Comparison of ENCODE assay signal across 8 mouse cellular contexts in the genomic region with DNA sequence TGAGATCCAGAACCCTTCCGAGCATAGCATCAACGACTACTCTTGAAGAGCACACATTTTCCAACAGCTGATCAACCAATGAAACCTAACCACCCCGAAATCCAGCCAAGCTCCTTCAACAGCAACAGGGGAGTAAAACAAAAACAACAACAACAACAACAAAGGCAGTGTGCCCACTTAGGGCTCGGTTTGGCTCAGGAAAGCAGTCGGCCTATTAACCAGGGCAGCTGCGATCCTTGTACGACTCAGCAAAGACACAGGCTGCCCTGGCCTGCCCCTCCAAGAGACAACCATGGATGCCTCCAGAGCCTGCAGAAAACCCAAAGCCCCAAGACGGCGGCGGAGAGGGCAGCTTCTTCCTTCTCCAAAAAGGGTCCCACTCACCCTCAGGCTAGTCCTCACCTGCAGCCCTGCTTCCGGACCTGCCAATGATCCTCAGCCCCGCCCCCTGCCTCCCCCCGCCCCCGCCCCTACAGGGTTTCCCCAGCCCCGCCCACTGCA. TPM values are rescaled to one million over a fixed set of nuclear protein-coding genes. Genes with fewer than 3 reads are reported as not detected.
DNase-seq lines count a peak whose midpoint lies in the region; ATAC-seq and TF ChIP-seq lines count a peak whose summit lies in the region.

No protein-coding gene starts in this region.

- no peak for DNase-seq in heart, embryonic 10.5 days (ENCODE audit: low spot score)
- no peak for DNase-seq in heart, postnatal 25 days (ENCODE audit: low spot score)
- DNase-seq in left cerebral cortex, postnatal 36 days (ENCODE audit: low spot score in 2 of 2) = no peak
- no peak for DNase-seq in adrenal gland, postnatal 25 days
- no peak for DNase-seq in layer of hippocampus, adult 8-10 months (ENCODE audit: low spot score in 2 of 2)

- WGBS in heart, embryonic 10.5 days = 15% methylated on average over 15 of the region's 15 CpGs
- 6% methylated on average over 14 of the region's 15 CpGs for WGBS in forebrain, embryonic 15.5 days
- WGBS in liver, embryonic 12.5 days (ENCODE audit: insufficient replicate concordance) = 16% methylated on average over 13 of the region's 15 CpGs

- intact Hi-C loops in heart, postnatal 25 days (cut with DNase I) = no loop called here
- intact Hi-C loops in left cerebral cortex, postnatal 36 days (cut with DNase I) = no loop called here

- H3K9me3 ChIP-seq in heart, embryonic 10.5 days = no peaks in the 10 kb centered on the region
- no peaks in the 10 kb centered on the region for H3K9me3 ChIP-seq in E14TG2a.4 (ENCODE audit: low read length)
- no peaks in the 10 kb centered on the region for H3K9me3 ChIP-seq in forebrain, embryonic 15.5 days
- H3K9me3 ChIP-seq in liver, embryonic 12.5 days (replicated peaks) = no peaks in the 10 kb centered on the region

- peak overlapping the region; percentile 82 for H3K4me3 ChIP-seq in heart, embryonic 10.5 days
- peak overlapping the region; percentile 80 for H3K4me3 ChIP-seq in E14TG2a.4 (replicated peaks; ENCODE audit: low read length)
- H3K4me3 ChIP-seq in forebrain, embryonic 15.5 days = peak overlapping the region; percentile 75
- peak overlapping the region; percentile 72 for H3K4me3 ChIP-seq in liver, embryonic 12.5 days

- H3K27ac ChIP-seq in heart, embryonic 10.5 days = peak overlapping the region; percentile 93; the same call in 1 of the 2 replicates
- H3K27ac ChIP-seq in forebrain, embryonic 15.5 days (replicated peaks) = peak overlapping the region; percentile 98
- no peak overlapping the region for H3K27ac ChIP-seq in liver, embryonic 12.5 days

- peak; percentile 27 for ATAC-seq in forebrain, embryonic 15.5 days (replicated peaks)
- ATAC-seq in liver, embryonic 12.5 days = peak; percentile 11

- TF ChIP-seq CTCF in E14TG2a.4 (conservative IDR thresholded peaks at IDR 0.05; ENCODE audit: low read length) = no peak

- H3K27me3 ChIP-seq in heart, embryonic 10.5 days (ENCODE audit: insufficient read depth, poor library complexity, severe bottlenecking) = no peaks in the 10 kb centered on the region
- H3K27me3 ChIP-seq in E14TG2a.4 (ENCODE audit: insufficient read depth, low read length) = no peaks in the 10 kb centered on the region
- no peaks in the 10 kb centered on the region for H3K27me3 ChIP-seq in forebrain, embryonic 15.5 days
- 0 out of 2 replicates have a peak, but pooled peaks cover 6% of the 10 kb centered on the region for H3K27me3 ChIP-seq in liver, embryonic 12.5 days (replicated peaks)

- H3K36me3 ChIP-seq in heart, embryonic 10.5 days = no peaks in the 10 kb centered on the region
- H3K36me3 ChIP-seq in E14TG2a.4 (ENCODE audit: insufficient read depth, low read length) = peaks cover 12% of the 10 kb centered on the region
- no peaks in the 10 kb centered on the region for H3K36me3 ChIP-seq in forebrain, embryonic 15.5 days
- H3K36me3 ChIP-seq in liver, embryonic 12.5 days = no peaks in the 10 kb centered on the region

- peak overlapping the region; percentile 77 for H3K4me2 ChIP-seq in forebrain, embryonic 15.5 days (replicated peaks)
- peak overlapping the region; percentile 93 for H3K4me2 ChIP-seq in liver, embryonic 12.5 days

- peak overlapping the region; percentile 75 for H3K9ac ChIP-seq in forebrain, embryonic 15.5 days (replicated peaks)
- H3K9ac ChIP-seq in liver, embryonic 12.5 days = peak overlapping the region; percentile 73

- H3K4me1 ChIP-seq in heart, embryonic 10.5 days = peaks cover 14% of the 10 kb centered on the region
- H3K4me1 ChIP-seq in E14TG2a.4 (replicated peaks; ENCODE audit: low read depth, low read length) = peaks cover 17% of the 10 kb centered on the region
- H3K4me1 ChIP-seq in forebrain, embryonic 15.5 days = peaks cover 45% of the 10 kb centered on the region
- H3K4me1 ChIP-seq in liver, embryonic 12.5 days = peaks cover 13% of the 10 kb centered on the region

RNA-seq across cellular contexts. Expression of a gene that starts 1.0 kb away (rescaled TPM):
- polyA plus RNA-seq in heart, embryonic 10.5 days (2016; fragmentation: Nextera tagmentation; extraction: Ambion mirVana) = 3.8 and 6.4 TPM in 2 replicates
- total RNA-seq in heart, postnatal 25 days (2021) = 1 to 10 TPM; 4.1 to 5.8 TPM
- 39.1 and 40.5 TPM in 2 replicates for polyA plus RNA-seq in forebrain, embryonic 15.5 days (2015; fragmentation: Nextera tagmentation; extraction: Ambion mirVana)
- polyA plus RNA-seq in liver, embryonic 12.5 days (2016; fragmentation: Nextera tagmentation; extraction: Ambion mirVana) = 1.1 and 1.4 TPM in 2 replicates
- 10 to 100 TPM; 51.5 to 71.2 TPM for total RNA-seq in left cerebral cortex, postnatal 36 days (2021)
- 5.7 and 5.8 TPM in 2 replicates for total RNA-seq in adrenal gland, postnatal 25 days (2021)
- 10 to 100 TPM; 57.9 to 79.2 (median 69.1) TPM for total RNA-seq in layer of hippocampus, adult 8-10 months (2022)
